Mouse (Mus musculus) 3T3-L1 (cell line): Measurements from ENCODE around the gene Adamts8.
A peak's percentile ranks its signal among the peaks of the same experiment; 100 is the strongest.

Source experiments
- DNase-seq: peaks from one replicate; pipeline ENCODE4 v3.0.0-alpha.2; 2015; ENCODE audit warnings: low read depth, low spot score

The Adamts8 gene

DNA sequence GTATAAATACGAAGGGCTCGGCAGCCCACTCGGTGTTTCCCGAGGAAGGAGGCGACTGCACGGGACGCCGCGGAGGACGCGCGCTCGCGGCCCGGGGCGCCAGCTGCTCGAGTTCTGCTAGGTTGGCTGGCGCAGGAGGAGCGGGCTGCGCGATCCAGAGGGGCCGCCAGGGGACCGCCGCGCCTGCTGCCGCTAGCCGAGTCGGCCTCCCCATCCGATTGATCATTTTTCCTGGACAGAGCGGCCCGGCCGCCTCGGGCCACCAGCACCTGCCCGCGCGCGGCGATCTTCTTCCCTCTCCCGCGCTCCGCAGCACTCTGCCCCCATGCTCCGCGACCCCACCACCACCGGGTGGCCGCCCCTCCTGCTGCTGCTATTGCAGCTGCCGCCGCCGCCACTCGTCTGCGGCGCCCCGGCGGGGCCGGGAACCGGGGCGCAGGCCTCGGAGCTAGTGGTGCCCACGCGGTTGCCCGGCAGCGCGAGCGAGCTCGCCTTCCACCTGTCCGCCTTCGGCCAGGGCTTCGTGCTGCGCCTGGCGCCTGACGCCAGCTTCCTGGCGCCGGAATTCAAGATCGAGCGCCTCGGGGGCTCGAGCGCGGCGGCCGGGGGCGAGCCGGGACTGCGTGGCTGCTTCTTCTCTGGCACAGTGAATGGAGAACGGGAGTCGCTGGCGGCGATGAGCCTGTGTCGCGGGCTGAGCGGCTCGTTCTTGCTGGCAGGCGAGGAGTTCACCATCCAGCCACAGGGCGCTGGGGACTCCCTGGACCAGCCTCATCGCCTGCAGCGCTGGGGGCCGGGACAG, at the start of gene Adamts8:
Gene Adamts8 (plus strand): TSS at position 51 of the 802 bp plus-strand sequence.
- DNase-seq = no peak

DNA sequence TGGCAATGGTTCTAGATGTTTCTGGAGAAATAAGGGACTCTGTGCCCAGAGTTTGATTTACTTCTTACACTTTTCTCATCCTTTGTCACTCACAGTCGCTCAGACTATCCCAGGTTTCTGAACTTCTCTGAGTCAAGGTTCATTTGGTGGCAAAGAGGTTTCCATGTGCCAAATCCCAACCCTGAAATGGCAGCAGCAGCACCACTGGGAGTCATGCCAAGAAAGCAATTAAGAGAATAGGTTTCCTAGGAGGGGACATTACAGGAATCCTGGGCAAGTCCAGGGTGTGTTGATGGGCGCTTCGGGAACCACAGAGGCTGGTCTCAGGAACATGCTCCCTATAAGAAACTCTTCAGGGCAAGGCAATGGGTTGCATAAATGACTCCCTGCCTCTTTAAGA, 46.7 kb upstream of the Adamts8 start:
- DNase-seq = peak; percentile 48

- peak; percentile 94 for DNase-seq
Observed at GRCm38 (mm10) chr9:30896752-30897151, 45.6 kb upstream of the Adamts8 start.

- DNase-seq = no peak
Observed at GRCm38 (mm10) chr9:30897169-30897568, 45.2 kb upstream of the Adamts8 start.

GRCm38 (mm10) chr9:30902152-30902551, 40.2 kb upstream of the Adamts8 start:
- DNase-seq = no peak

- DNase-seq = no peak
Observed at GRCm38 (mm10) chr9:30902641-30903040, 39.7 kb upstream of the Adamts8 start.

GRCm38 (mm10) chr9:30903266-30903665, 39.1 kb upstream of the Adamts8 start:
- no peak for DNase-seq

GRCm38 (mm10) chr9:30905861-30906260, 36.5 kb upstream of the Adamts8 start:
- DNase-seq = no peak

DNA sequence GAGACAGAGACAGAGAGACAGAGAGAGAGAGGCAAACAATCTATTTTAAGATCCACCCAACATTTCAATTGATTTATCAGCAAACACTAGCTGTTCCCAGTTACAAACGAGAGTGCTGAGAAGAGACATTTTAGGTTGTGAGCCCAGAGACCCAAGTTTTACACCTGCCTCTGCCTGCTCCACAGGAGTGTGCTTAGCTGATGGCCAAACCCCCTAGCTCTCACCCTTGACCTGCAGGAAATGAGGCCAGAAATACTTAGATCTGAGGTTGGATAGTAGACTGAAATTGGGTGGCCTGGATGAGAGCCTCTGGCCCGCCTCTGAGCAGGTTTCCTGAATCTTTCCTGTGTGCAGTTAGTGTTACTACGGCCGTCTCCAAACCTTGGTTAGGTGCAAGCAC, 35.9 kb upstream of the Adamts8 start:
- no peak for DNase-seq

DNA sequence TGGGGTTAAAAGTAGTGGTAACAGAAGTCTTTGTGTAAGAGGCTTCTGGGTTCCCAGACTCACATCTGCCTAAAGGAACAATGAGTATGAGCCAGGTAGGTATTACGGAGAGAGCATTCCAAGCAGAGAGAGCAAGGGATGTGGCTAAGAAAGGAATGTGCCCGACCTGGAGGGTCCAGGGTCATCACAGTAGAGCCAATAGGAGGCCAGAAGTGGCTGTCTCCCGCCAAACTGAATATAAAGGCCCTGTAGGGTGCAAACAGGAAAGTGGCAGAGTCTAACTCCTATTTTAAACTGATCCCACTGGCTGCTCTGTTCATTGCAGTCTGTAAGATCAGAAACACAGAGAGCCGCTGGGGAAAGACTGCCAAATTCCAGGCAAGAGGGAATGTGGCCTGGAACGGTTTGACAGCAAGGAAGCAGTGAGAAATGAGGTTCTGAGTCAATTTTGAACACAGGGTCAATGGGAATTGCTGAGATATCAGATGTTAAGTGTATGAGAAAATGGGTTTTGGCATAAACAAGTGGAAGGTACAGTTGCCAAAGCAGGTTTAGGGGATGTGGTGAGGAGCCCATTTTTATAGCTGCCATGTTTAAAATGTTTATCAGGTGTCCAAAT, 34.6 kb upstream of the Adamts8 start:
- DNase-seq = peak; percentile 54

DNA sequence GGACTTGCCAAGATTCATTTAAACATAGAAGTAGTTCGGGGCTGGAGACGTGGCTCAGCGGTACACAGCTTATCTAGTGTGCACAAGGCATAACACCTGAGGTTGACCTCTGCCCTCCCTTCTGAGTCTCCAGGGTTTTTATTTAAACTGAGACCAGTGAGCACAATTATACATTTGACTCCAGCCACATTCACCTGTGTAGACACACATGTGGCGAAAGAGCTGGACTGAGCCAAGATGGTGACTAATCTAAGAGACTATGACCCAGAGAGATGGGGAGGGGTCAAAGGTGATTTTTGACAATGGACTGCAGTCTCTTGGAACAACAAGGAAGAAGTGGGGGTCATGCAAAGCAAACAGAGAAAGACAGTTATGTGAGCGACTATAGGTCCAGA, 34.1 kb upstream of the Adamts8 start:
- no peak for DNase-seq

DNA sequence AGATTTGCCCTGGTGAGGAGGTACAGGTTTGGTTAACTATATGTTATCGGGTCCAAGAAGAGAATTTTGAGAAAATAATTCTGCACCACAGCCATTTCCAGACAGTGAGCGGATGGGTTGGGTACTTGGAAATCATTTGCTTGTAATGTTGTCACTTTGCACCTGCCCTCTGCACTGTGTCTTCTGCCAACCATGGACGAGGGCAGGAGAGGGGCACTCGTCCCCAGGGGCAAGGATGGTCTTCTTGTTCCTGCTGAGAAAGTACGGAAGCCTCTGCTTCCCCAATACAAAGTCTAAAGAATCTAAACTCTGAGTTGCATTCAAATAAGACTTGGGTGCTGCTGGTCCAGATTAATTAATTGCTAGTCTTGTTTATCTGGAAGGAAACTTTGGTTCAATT, 33.4 kb upstream of the Adamts8 start:
- no peak for DNase-seq

DNA sequence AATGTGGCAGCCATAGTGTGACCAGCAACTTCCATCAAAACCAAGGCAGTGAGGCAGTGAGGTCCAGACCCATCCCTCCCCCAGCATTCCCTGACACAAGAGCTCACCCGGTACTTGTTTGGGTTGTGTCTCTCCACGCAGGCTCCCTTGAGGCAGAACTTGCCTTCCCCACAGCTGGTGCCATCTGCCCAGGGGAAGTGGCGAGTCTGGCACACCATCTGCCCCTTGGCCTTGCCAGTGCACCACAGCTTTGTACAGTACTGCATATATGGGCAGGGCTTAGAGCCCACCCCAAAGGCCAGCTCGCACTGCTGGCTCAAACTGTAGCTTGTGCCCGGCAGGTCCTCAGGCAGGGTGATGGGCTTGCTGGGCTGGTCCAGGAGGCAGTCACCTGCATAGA, 31.9 kb upstream of the Adamts8 start:
- DNase-seq = no peak

- no peak for DNase-seq
Observed at GRCm38 (mm10) chr9:30912161-30912560, 30.2 kb upstream of the Adamts8 start.

GRCm38 (mm10) chr9:30913429-30913828, 28.9 kb upstream of the Adamts8 start:
- no peak for DNase-seq

- no peak for DNase-seq
Observed at GRCm38 (mm10) chr9:30914241-30914640, 28.1 kb upstream of the Adamts8 start.

DNA sequence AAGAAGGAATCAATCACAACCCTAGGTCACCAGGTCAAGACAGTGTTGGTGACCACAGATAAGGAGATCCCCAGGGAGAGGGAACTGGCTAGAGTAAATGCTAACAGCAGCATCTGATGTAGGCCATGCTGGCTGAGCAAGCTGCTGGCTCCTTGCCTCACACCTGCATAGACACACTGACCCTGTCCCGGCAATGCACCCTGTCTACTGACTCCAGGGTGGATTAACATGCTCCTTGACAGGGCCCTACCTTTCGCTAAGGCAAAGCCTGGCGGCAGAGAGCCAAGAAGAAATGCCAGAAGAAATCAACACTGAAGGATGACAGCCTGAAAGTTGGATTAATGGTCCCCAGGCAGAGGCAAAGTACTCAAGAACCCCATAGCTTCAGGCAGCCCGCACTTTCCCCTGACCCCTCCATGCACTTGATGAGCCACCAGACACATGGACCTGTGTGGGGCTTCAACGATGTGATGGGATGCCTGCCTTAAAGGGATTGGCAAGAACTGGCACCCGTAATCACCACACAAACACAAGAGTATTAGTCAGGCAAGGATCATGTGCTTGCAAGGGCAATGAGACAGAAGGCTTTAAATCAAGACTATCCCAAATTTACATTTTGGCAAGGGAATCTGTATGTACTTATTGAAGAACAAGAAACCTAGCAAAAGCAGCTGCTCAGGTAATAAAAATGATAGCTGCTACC, 25.9 kb upstream of the Adamts8 start:
- no peak for DNase-seq

- no peak for DNase-seq
Observed at GRCm38 (mm10) chr9:30918466-30919356, 23.7 kb upstream of the Adamts8 start.

DNA sequence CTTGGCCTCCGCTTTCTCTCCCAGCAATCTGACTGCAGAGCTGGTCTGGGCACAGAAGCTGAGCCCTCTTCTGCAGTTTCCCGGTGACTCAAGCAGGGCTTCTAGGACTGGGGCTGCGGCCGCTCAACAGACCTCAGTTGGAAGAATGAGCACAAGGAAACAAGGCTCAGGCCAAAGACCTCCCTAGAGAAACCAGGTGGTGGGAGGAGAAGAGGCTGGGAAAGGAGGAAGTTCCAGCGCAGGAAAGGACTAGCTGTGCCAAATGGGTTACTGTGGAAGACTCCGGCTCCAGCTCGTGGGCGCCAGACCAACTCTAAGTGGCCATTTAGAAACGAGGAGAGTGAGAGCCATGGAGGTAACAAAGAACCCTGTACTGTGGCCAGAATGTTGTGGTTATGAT, 22.7 kb upstream of the Adamts8 start:
- DNase-seq = no peak

DNA sequence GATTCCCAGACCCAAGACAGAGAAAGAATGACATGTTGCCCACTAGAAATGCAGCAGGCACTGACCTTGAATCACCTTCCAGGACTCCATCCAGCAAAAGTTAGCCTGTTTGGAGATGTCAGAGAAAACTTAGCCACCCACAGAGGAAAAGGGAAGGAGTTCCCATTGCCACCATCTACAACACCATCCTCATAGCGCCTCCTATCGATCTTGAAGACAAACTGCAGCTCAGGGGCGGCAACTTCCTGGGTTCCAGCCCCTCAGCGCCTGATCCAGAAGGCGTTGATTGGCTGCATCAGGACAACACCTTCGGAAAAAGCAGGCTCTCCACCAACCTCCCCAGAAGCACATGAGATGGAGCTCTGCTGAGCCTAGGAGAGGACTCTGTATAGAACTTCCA, 21.6 kb upstream of the Adamts8 start:
- DNase-seq = no peak

DNA sequence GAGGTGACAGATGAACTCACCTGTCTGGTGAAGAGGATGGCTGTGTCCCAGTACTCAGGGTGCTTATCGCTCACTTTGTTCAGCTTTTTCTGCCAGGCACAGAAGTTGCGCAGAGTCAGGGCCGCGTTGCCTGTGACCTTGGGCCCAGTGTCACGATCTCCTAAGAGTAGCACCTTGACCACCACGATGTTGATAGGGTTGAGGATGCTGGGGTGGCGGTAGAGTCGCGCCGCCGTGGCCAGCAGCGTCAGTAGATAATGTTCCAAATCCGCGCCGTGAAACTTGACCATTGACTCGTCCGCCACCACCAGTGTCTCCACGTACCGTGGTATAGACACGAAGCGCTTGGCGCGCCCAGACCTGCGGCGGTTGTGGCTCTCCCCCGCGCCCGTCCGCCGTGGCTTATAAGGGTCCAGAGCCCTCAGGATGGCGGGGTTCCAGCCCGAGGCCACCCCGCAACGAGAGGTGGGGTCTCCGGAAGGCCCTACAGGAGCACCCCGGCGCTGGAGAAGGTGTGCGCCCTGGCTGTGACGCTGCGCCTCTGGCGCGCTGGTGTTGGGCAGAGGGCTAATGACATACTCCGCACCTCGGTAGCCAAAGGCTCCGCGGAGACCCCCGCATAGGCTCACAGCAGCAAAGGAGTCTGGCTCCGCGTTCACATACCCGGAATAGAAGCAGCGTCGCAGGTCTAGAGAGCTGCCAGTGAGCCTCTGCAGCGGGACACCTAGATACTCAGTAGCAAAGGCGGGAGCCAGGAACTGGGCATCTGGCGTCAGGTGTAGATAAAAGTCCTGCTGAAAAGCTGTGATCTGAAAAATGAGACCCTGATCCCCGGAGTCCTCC, 20.9 kb upstream of the Adamts8 start:
- no peak for DNase-seq
